Mouse (Mus musculus) erythroblast, adult 5-6 weeks (primary cell): ENCODE data around the gene Rasgrp1. TPM values are rescaled to one million over a fixed set of nuclear protein-coding genes. Genes with fewer than 3 reads are reported as not detected.

ENCODE experiments used
- ATAC-seq: replicated peaks from 2 replicates; pipeline ENCODE4 v1.8.0; 2016; ENCODE audit warnings: moderate number of reproducible peaks, mild to moderate bottlenecking, moderate TSS enrichment, inconsistent platforms; ENCODE audit not compliant: poor library complexity, low FRiP score, severe bottlenecking
- total RNA-seq, 2 experiments: library from RNA; stranded (forward) in 1 of 2; stranded (reverse) in 1 of 2; fragments of 150-400 nt in 1 of 2; fragments of 200-764, 138-1000 nt in 1 of 2; gene quantifications; 2 replicates each; pipeline versions ENCODE4 v1.2.3 to v1.2.4; 2015 to 2017; ENCODE audit warnings: low replicate concordance in 2 of 2

The Rasgrp1 gene
- total RNA-seq, 2 experiments from 2014 or later: 0.17 TPM; not detected in 1

GRCm38 (mm10) chr2:117262184-117262583 lies 80.6 kb downstream of the Rasgrp1 start:
- no peak for ATAC-seq

GRCm38 (mm10) chr2:117257617-117258016 lies 85.2 kb downstream of the Rasgrp1 start:
- ATAC-seq: no peak

GRCm38 (mm10) chr2:117255415-117255814 lies 87.4 kb downstream of the Rasgrp1 start:
- ATAC-seq: no peak

GRCm38 (mm10) chr2:117250001-117250510 lies 92.7 kb downstream of the Rasgrp1 start:
- ATAC-seq: peak; percentile 48; the same call in 1 of the 2 replicates

- ATAC-seq: peak; percentile 86
Observed at GRCm38 (mm10) chr2:117249255-117250000, 93.4 kb downstream of the Rasgrp1 start, which contains the start of gene Fam98b. Gene Fam98b, plus strand, starts transcription at chr2:117249739.

- no peak for ATAC-seq
Observed at GRCm38 (mm10) chr2:117241953-117242352, 100.8 kb downstream of the Rasgrp1 start.

- ATAC-seq: no peak; the same call in 1 of the 2 replicates
Observed at GRCm38 (mm10) chr2:117231257-117231656, 111.5 kb downstream of the Rasgrp1 start.

GRCm38 (mm10) chr2:117230261-117230660 lies 112.5 kb downstream of the Rasgrp1 start:
- no peak for ATAC-seq

Other genes starting within 250 kb of the Rasgrp1 start
- 3.1 and 4.2 TPM in 2 replicates for gene Spred1, start 221.6 kb downstream of the Rasgrp1 start, total RNA-seq (2015; ENCODE audit: low replicate concordance)
- gene Spred1, start 221.6 kb downstream of the Rasgrp1 start, total RNA-seq (2017; ENCODE audit: low replicate concordance): 3.2 and 6.8 TPM in 2 replicates
- 11.5 and 16.3 TPM in 2 replicates for gene Fam98b, start 93.3 kb downstream of the Rasgrp1 start, total RNA-seq (2015; ENCODE audit: low replicate concordance)
- 0.28 and 4.1 TPM in 2 replicates for gene Fam98b, start 93.3 kb downstream of the Rasgrp1 start, total RNA-seq (2017; ENCODE audit: low replicate concordance)